Mouse (Mus musculus): Measurements from ENCODE around the gene Gm10720.
"Not testable (repeated sequence)": the region's sequence is repeated elsewhere in the genome, so short reads cannot be mapped to it uniquely, and the experiment has no call there.

The Gm10720 gene

GRCm38 (mm10) chr9:3015354-3015753 lies at the start of gene Gm10720:
TSS of gene Gm10720 (plus strand) at chr9:3015654.
- not testable (repeated sequence) for DNase-seq (ENCODE audit: low read depth)

GRCm38 (mm10) chr9:3000445-3000972 lies 14.9 kb upstream of the Gm10720 start, which contains the start of gene Gm10722:
TSS of gene Gm10722 (plus strand) at chr9:3000922.
- DNase-seq (ENCODE audit: low read depth): peak; percentile 21

GRCm38 (mm10) chr9:3001006-3001405 lies 14.4 kb upstream of the Gm10720 start:
- not testable (repeated sequence) for DNase-seq (ENCODE audit: low read depth)

GRCm38 (mm10) chr9:3001948-3002659 lies 13.3 kb upstream of the Gm10720 start:
- peak; percentile 8 for DNase-seq (ENCODE audit: low read depth)

GRCm38 (mm10) chr9:3002794-3003396 lies 12.6 kb upstream of the Gm10720 start, which contains the start of gene Gm11168:
TSS of gene Gm11168 (plus strand) at chr9:3003346.
- DNase-seq (ENCODE audit: low read depth): not testable (repeated sequence)

GRCm38 (mm10) chr9:3006179-3006578 lies 9.3 kb upstream of the Gm10720 start:
- DNase-seq (ENCODE audit: low read depth): not testable (repeated sequence)

GRCm38 (mm10) chr9:3006636-3007035 lies 8.8 kb upstream of the Gm10720 start:
- not testable (repeated sequence) for DNase-seq (ENCODE audit: low read depth)

GRCm38 (mm10) chr9:3007272-3007671 lies 8.2 kb upstream of the Gm10720 start:
- peak; percentile 2 for DNase-seq (ENCODE audit: low read depth)

- DNase-seq (ENCODE audit: low read depth): not testable (repeated sequence)
Measured at GRCm38 (mm10) chr9:3009331-3009730, 6.1 kb upstream of the Gm10720 start.

GRCm38 (mm10) chr9:3012054-3012621 lies 3.3 kb upstream of the Gm10720 start:
- not testable (repeated sequence) for DNase-seq (ENCODE audit: low read depth)

- not testable (repeated sequence) for DNase-seq (ENCODE audit: low read depth)
Measured at GRCm38 (mm10) chr9:3012733-3013279, 2.6 kb upstream of the Gm10720 start, which contains the start of gene Gm10721. TSS of gene Gm10721 (plus strand) at chr9:3013140.

- not testable (repeated sequence) for DNase-seq (ENCODE audit: low read depth)
Measured at GRCm38 (mm10) chr9:3015896-3016295, 442 bp downstream of the Gm10720 start.

GRCm38 (mm10) chr9:3017108-3017507 lies 1.7 kb downstream of the Gm10720 start, which contains the start of gene Gm10719:
TSS of gene Gm10719 (plus strand) at chr9:3017408.
- DNase-seq (ENCODE audit: low read depth): not testable (repeated sequence)

GRCm38 (mm10) chr9:3018944-3019343 lies 3.5 kb downstream of the Gm10720 start:
- DNase-seq (ENCODE audit: low read depth): not testable (repeated sequence)

GRCm38 (mm10) chr9:3019835-3020727 lies 4.6 kb downstream of the Gm10720 start:
- DNase-seq (ENCODE audit: low read depth): not testable (repeated sequence)

- peak; percentile 18 for DNase-seq (ENCODE audit: low read depth)
Measured at GRCm38 (mm10) chr9:3022316-3023008, 7.0 kb downstream of the Gm10720 start.

- not testable (repeated sequence) for DNase-seq (ENCODE audit: low read depth)
Measured at GRCm38 (mm10) chr9:3023312-3023984, 8.0 kb downstream of the Gm10720 start, which contains the start of gene Gm10718. TSS of gene Gm10718 (plus strand) at chr9:3023547.

GRCm38 (mm10) chr9:3023985-3024648 lies 8.7 kb downstream of the Gm10720 start:
- not testable (repeated sequence) for DNase-seq (ENCODE audit: low read depth)

GRCm38 (mm10) chr9:3024912-3025467 lies 9.5 kb downstream of the Gm10720 start, which contains the start of gene Gm10717:
TSS of gene Gm10717 (plus strand) at chr9:3025417.
- DNase-seq (ENCODE audit: low read depth): not testable (repeated sequence)
